Mouse (Mus musculus): ENCODE measurements around the gene Dcaf1. TPM values are rescaled to one million over a fixed set of nuclear protein-coding genes. Genes with fewer than 3 reads are reported as not detected.

Dcaf1 gene
- polyA plus RNA-seq (2014; fragmentation: Nextera tagmentation; extraction: Ambion mirVana): 21.7 and 22.0 TPM in 2 replicates

- no peaks in the 10 kb centered on the region for H3K27me3 ChIP-seq (ENCODE audit: control insufficient read depth, insufficient read depth, low read length)
- peak within 1 kb of the TSS; percentile 82 for H3K9ac ChIP-seq (replicated peaks; ENCODE audit: low read depth, low read length)
- H3K27ac ChIP-seq (ENCODE audit: low read depth, low read length): peak within 1 kb of the TSS; percentile 94
- H3K4me3 ChIP-seq (ENCODE audit: low read depth, low read length): peak within 1 kb of the TSS; percentile 87
- H3K9me3 ChIP-seq (ENCODE audit: control insufficient read depth, low read length): no peaks in the 10 kb centered on the region
- ATAC-seq (ENCODE audit: low read depth): peak; percentile 98
- 1% methylated on average over 52 of the region's 71 CpGs for WGBS
- H3K36me3 ChIP-seq (ENCODE audit: control insufficient read depth, insufficient read depth, low read length): no peaks in the 10 kb centered on the region
- H3K4me1 ChIP-seq (ENCODE audit: control insufficient read depth, insufficient read depth, low read length): 0 out of 2 replicates have a peak, but pooled peaks cover 2% of the 10 kb centered on the region
- peak within 1 kb of the TSS; percentile 79 for H3K4me2 ChIP-seq (ENCODE audit: low read depth, low read length)
These were observed at the start of gene Dcaf1 for GRCm38 (mm10) chr9:106821618-106822380. Gene Dcaf1, plus strand, starts transcription at chr9:106821874.

- 90% methylated on average over 1 of the region's 1 CpGs for WGBS
- Histone ChIP-seq H3K36me3 (ENCODE audit: control insufficient read depth, insufficient read depth, low read length) (no peaks in the 10 kb centered on the region), H3K4me2 (ENCODE audit: low read depth, low read length) (no peak overlapping the region), H3K9me3 (ENCODE audit: control insufficient read depth, low read length) (no peaks in the 10 kb centered on the region), H3K27ac (ENCODE audit: low read depth, low read length) (no peak overlapping the region), H3K4me1 (ENCODE audit: control insufficient read depth, insufficient read depth, low read length) (no peaks in the 10 kb centered on the region), H3K4me3 (ENCODE audit: low read depth, low read length) (no peak overlapping the region), H3K27me3 (ENCODE audit: control insufficient read depth, insufficient read depth, low read length) (no peaks in the 10 kb centered on the region), H3K9ac (replicated peaks; ENCODE audit: low read depth, low read length) (no peak overlapping the region)
- no peak for ATAC-seq (ENCODE audit: low read depth)
These were observed 45.6 kb upstream of the Dcaf1 start for GRCm38 (mm10) chr9:106776116-106776515.

- Histone ChIP-seq H3K4me2 (ENCODE audit: low read depth, low read length) (no peak overlapping the region), H3K36me3 (ENCODE audit: control insufficient read depth, insufficient read depth, low read length) (no peaks in the 10 kb centered on the region), H3K4me1 (ENCODE audit: control insufficient read depth, insufficient read depth, low read length) (no peaks in the 10 kb centered on the region), H3K4me3 (ENCODE audit: low read depth, low read length) (no peak overlapping the region), H3K9ac (replicated peaks; ENCODE audit: low read depth, low read length) (no peak overlapping the region), H3K27ac (ENCODE audit: low read depth, low read length) (no peak overlapping the region), H3K27me3 (ENCODE audit: control insufficient read depth, insufficient read depth, low read length) (no peaks in the 10 kb centered on the region), H3K9me3 (ENCODE audit: control insufficient read depth, low read length) (no peaks in the 10 kb centered on the region)
- WGBS: 92% methylated on average over 3 of the region's 3 CpGs
- ATAC-seq (ENCODE audit: low read depth): no peak
These were observed 44.3 kb upstream of the Dcaf1 start for GRCm38 (mm10) chr9:106777423-106777822.

GRCm38 (mm10) chr9:106778319-106778718, 43.4 kb upstream of the Dcaf1 start:
- Histone ChIP-seq H3K9me3 (ENCODE audit: control insufficient read depth, low read length) (no peaks in the 10 kb centered on the region), H3K36me3 (ENCODE audit: control insufficient read depth, insufficient read depth, low read length) (no peaks in the 10 kb centered on the region), H3K27me3 (ENCODE audit: control insufficient read depth, insufficient read depth, low read length) (no peaks in the 10 kb centered on the region), H3K4me3 (ENCODE audit: low read depth, low read length) (no peak overlapping the region), H3K9ac (replicated peaks; ENCODE audit: low read depth, low read length) (no peak overlapping the region), H3K4me1 (ENCODE audit: control insufficient read depth, insufficient read depth, low read length) (no peaks in the 10 kb centered on the region), H3K4me2 (ENCODE audit: low read depth, low read length) (no peak overlapping the region), H3K27ac (ENCODE audit: low read depth, low read length) (no peak overlapping the region)
- WGBS: 90% methylated on average over 4 of the region's 4 CpGs
- no peak for ATAC-seq (ENCODE audit: low read depth)

GRCm38 (mm10) chr9:106780086-106780485, 41.6 kb upstream of the Dcaf1 start:
- 89% methylated on average over 3 of the region's 3 CpGs for WGBS
- ATAC-seq (ENCODE audit: low read depth): no peak
- H3K36me3 ChIP-seq (ENCODE audit: control insufficient read depth, insufficient read depth, low read length): no peaks in the 10 kb centered on the region
- no peak overlapping the region for H3K9ac ChIP-seq (replicated peaks; ENCODE audit: low read depth, low read length)
- H3K4me1 ChIP-seq (ENCODE audit: control insufficient read depth, insufficient read depth, low read length): no peaks in the 10 kb centered on the region
- H3K4me3 ChIP-seq (ENCODE audit: low read depth, low read length): no peak overlapping the region
- H3K27me3 ChIP-seq (ENCODE audit: control insufficient read depth, insufficient read depth, low read length): no peaks in the 10 kb centered on the region
- no peak overlapping the region for H3K27ac ChIP-seq (ENCODE audit: low read depth, low read length)
- no peaks in the 10 kb centered on the region for H3K9me3 ChIP-seq (ENCODE audit: control insufficient read depth, low read length)
- no peak overlapping the region for H3K4me2 ChIP-seq (ENCODE audit: low read depth, low read length)

- no peak overlapping the region for H3K4me2 ChIP-seq (ENCODE audit: low read depth, low read length)
- peaks cover 6% of the 10 kb centered on the region; the same call in 1 of the 2 replicates for H3K4me1 ChIP-seq (ENCODE audit: control insufficient read depth, insufficient read depth, low read length)
- no peaks in the 10 kb centered on the region for H3K27me3 ChIP-seq (ENCODE audit: control insufficient read depth, insufficient read depth, low read length)
- no peak overlapping the region for H3K27ac ChIP-seq (ENCODE audit: low read depth, low read length)
- WGBS: 98% methylated on average over 2 of the region's 2 CpGs
- no peak overlapping the region for H3K9ac ChIP-seq (replicated peaks; ENCODE audit: low read depth, low read length)
- no peaks in the 10 kb centered on the region for H3K36me3 ChIP-seq (ENCODE audit: control insufficient read depth, insufficient read depth, low read length)
- H3K4me3 ChIP-seq (ENCODE audit: low read depth, low read length): no peak overlapping the region
- H3K9me3 ChIP-seq (ENCODE audit: control insufficient read depth, low read length): no peaks in the 10 kb centered on the region
- no peak for ATAC-seq (ENCODE audit: low read depth)
These were observed 38.1 kb upstream of the Dcaf1 start for GRCm38 (mm10) chr9:106783554-106783953.

- 84% methylated on average over 3 of the region's 3 CpGs for WGBS
- no peaks in the 10 kb centered on the region for H3K36me3 ChIP-seq (ENCODE audit: control insufficient read depth, insufficient read depth, low read length)
- no peaks in the 10 kb centered on the region for H3K27me3 ChIP-seq (ENCODE audit: control insufficient read depth, insufficient read depth, low read length)
- H3K4me2 ChIP-seq (ENCODE audit: low read depth, low read length): no peak overlapping the region
- no peak overlapping the region for H3K27ac ChIP-seq (ENCODE audit: low read depth, low read length)
- peaks cover 6% of the 10 kb centered on the region; the same call in 1 of the 2 replicates for H3K4me1 ChIP-seq (ENCODE audit: control insufficient read depth, insufficient read depth, low read length)
- H3K9me3 ChIP-seq (ENCODE audit: control insufficient read depth, low read length): no peaks in the 10 kb centered on the region
- no peak overlapping the region for H3K9ac ChIP-seq (replicated peaks; ENCODE audit: low read depth, low read length)
- no peak overlapping the region for H3K4me3 ChIP-seq (ENCODE audit: low read depth, low read length)
- ATAC-seq (ENCODE audit: low read depth): no peak
These were observed 36.5 kb upstream of the Dcaf1 start for GRCm38 (mm10) chr9:106785206-106785605.

- Histone ChIP-seq H3K4me3 (ENCODE audit: low read depth, low read length) (peak overlapping the region; percentile 100), H3K4me2 (ENCODE audit: low read depth, low read length) (peak overlapping the region; percentile 97), H3K36me3 (ENCODE audit: control insufficient read depth, insufficient read depth, low read length) (no peaks in the 10 kb centered on the region), H3K27me3 (ENCODE audit: control insufficient read depth, insufficient read depth, low read length) (no peaks in the 10 kb centered on the region), H3K27ac (ENCODE audit: low read depth, low read length) (peak overlapping the region; percentile 84), H3K9me3 (ENCODE audit: control insufficient read depth, low read length) (no peaks in the 10 kb centered on the region), H3K9ac (replicated peaks; ENCODE audit: low read depth, low read length) (peak overlapping the region; percentile 99), H3K4me1 (ENCODE audit: control insufficient read depth, insufficient read depth, low read length) (peaks cover 6% of the 10 kb centered on the region; the same call in 1 of the 2 replicates)
- ATAC-seq (ENCODE audit: low read depth): peak; percentile 6; the same call in 1 of the 2 replicates
- WGBS: 7% methylated on average over 23 of the region's 23 CpGs
These were observed 33.5 kb upstream of the Dcaf1 start for GRCm38 (mm10) chr9:106787979-106788811.
